Mouse (Mus musculus) thymus, postnatal 4 days (tissue): ENCODE measurements around the gene Atg14.
"Not testable (repeated sequence)": the region's sequence is repeated elsewhere in the genome, so short reads cannot be mapped to it uniquely, and the experiment has no call there.

Experiments
- DNase-seq: peaks from one replicate; pipeline ENCODE4 v3.0.0; 2021

Gene Atg14

DNA sequence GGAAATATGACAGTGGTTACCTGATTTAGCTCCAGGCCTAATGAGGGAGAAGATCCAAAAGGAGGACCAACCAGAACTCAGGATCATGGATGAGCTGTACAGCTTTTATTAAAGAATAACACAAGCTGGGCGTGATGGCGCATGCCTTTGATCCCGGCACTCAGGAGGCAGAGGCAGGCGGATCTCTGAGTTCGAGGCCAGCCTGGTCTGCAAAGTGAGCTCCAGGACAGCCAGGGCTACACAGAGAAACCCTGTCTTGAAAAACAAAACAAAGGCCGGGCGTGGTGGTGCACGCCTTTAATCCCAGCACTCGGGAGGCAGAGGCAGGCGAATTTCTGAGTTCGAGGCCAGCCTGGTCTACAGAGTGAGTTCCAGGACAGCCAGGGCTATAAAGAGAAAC lies at the start of gene Atg14:
TSS of gene Atg14 (minus strand) at position 101 of the 400 bp plus-strand sequence.
- not testable (repeated sequence) for DNase-seq

DNA sequence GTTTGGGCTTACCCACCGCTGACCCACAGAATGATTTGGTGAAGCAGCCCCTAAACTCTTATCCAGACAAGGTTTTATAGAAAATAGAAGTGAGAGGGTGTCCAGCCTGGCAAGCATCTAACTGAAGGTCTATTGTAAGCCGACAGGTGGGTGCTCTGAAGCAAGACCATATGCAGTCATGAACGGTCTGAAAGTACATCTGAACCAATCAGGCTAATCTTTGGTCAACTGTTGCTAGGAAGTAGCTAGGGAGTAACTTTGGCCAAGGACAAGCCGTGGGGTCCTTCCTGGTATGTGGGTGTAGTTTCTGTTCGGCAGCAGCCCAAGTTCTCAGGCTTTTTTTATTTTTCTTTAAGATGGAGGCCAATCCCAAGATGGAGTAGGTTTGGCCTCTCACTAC lies 48.4 kb upstream of the Atg14 start:
- DNase-seq, result no peak

DNA sequence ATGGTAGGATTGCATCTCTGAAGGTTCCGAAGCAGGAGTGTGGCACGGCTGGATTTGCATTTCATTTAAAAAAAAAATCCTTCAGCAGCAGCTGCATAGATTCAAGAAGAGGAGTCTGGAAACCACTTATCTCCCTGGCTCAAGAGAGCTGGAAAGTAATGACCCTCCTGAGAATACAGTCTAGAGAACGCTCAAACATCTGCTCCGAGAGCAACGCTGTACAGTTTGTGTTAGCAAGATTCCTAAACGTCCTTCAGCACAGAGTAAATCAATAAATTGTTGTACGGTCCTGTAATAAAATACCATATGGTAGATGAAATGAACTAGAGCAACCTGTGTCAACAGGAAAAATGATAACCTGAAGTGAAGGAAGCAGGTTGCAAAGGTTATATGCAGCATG lies 42.8 kb upstream of the Atg14 start:
- DNase-seq, result no peak

DNA sequence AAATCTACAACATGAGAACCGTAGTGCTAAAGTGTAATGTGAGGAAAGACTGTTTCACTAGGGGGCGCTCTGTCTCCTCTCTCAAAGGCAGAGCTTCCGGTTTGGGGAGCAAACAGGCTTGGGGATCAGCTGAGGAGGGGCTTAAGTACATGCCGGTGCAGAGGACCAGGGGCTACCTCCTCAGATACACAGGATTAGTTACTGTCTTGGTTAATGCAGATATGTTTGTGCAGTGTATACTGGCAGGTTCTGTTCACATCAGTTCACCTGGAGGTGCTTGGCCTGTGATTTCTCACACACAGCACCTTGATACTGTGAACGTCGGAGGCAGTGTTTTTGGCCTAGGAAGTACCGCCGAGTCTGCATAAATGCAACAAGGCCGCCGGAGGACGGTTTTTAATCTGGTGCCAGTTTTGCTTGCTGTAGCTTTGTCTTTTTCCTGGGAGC lies 27.5 kb upstream of the Atg14 start:
- DNase-seq, result peak; percentile 82

DNA sequence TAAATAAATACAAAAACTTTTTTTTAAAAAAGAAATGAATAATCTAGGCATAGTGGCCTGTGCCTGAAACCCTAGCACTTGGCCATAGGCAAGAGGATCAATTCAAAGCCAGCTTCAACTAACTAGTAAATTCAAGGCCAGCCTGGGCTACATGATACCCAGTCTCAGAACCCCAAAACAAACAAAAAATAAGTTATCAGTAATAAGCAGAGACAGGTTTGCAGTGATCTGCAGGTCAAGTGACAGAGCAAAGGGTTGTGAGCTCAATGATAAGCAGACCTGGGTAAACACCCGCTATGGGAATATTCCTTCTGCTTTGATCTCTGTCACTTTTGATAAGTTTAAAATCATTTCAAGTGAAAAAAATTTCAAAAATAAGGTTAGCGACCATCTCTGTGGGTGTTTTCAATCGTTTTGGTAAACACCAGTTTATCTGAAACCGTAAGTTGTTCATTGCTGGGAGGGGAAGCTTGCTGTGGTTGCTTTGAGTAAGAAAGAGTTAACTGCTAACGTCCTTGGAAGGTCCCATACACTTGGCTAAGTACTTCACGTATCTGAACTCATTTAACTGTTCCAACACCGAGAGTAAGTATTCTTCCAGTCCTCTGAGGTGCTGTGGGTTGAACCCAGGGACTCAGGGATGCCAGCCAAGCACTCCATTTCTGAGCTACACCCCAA lies 24.1 kb upstream of the Atg14 start:
- no peak for DNase-seq

DNA sequence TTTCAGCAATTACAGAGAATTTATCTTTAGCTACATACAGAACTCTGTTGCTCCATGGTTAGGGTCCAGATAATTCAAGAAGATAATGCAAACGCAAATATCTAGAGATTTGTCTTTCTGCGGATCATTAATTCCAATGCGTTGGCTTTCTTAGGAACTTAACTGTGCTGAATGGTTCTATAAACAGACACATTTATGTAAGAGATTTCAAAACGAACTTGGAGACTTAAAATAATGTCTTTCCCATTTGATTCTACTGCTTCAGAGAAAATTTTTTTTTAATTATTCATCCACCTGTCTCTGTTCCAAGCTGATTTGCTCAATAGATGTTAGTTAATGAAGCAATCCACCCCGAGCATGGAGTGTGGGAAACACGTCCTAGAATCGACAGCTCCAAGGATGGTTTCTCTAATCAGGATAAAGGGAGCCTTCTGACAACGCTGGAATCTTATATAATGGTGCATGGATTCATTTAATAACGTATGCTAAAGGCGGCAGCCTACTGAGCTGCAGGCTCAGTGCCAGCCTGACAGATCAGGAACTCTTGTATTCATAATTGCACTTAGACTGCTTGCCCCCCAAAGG lies 20.0 kb upstream of the Atg14 start:
- no peak for DNase-seq

DNA sequence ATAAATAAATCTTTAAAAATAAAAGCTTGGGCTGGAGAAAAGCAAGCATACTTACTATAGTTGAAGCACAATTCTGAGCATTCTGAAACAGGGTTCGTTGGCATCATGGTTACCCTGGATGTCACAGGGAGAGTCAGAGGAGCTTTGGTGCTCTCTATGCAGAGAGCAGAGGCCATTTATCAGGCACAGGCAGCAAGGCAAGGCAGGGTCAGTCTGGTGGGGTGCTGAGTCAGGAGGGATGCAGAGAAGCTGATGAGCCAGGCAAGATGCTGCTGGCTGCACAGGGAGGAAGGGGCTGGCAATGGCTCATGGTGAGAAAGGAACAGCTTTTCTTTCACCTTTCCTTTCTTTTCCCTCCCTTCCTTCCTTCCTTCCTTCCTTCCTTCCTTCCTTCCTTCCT lies 19.0 kb upstream of the Atg14 start:
- no peak for DNase-seq

DNA sequence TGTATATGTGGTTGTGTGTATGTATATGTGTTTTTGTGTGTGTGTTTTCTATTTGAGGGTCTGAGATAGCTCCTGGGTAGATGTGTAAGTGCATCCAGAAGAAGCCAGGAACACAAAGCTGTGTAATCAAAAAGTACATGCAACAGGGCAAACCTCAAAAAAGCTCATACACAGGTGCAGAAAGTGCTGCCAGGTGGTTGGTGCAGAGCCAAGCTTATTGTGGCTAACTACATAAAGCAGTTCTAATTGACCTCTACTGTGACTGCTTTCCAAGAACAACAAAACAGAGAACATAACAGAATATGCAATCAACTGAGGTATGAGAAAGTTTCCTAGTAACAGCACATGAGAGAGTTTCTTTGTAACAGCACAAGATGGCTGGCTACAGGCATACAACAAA lies 13.9 kb upstream of the Atg14 start:
- DNase-seq, result no peak

DNA sequence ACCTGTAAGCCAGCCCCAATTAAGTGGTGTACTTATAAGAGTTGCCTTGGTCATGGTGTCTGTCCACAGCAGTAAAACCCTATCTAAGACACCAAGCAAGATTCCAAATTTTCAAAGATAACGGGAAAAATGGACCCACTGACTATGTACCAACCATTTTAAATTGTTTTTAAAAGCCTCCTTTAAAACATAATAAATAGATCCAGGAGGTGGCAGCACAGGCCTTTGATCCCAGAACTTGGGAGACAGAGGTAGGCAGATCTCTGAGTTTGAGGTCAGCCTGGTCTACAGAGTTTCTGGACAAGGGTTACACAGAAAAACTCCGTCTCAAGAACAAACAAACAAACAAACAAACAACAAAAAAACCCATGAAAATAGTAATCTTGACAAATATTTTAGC lies 11.2 kb upstream of the Atg14 start:
- DNase-seq, result no peak

DNA sequence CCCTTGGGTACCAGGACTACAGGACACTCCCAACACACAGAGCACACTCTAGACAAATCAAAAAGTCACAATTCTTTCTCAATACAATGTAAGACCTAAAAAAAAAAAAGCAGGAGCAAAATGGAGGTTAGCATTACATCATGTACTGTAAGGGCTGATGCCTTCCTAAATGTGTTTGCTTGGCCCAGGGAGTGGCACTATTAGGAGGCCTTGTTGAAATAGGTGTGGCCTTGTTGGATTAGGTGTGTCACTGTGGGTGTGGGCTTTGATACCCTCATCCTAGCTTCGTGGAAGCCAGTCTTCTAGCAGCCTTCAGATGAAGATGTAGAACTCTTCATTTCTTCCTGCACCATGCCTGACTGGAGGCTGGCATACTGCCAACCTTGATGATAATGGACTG lies 10.8 kb upstream of the Atg14 start:
- DNase-seq, result no peak

DNA sequence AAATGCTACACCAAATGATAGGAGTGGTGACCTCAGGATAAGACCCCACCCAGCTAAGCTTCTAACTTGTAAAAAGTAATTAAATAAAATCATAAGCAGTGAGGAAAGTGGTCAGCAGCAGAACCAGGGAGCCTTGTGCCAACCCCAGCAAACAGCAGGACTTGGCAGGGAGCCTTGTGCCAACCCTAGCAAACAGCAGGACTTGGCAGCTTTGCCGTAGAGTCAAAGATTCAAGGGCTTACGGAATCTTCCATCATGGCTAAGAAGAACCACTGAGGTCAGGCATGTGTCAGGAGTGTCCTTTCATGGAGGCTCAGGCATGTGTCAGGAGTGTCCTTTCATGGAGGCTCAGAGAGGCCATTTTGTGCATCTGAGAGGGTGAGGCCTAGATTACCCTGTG lies 7.6 kb upstream of the Atg14 start:
- no peak for DNase-seq

DNA sequence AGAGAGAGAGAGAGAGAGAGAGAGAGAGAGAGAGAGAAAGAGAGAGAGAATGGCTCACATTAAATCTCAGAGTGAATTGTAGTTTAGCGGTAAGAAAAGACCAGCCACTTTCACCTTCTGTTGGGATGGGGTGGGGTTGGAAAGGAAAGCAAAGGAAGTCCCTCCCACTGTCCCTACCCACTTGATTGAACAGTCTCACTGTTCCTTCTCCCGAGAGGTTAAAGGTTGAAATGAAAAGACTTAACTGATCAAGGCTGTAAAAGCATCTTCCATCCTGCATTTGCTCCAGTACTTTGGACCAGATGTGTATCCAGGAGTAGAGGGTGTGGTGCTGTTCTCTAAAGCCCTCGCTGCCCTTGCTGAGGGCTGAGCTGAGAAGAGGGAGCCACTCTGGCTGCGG lies 6.2 kb upstream of the Atg14 start:
- no peak for DNase-seq

DNA sequence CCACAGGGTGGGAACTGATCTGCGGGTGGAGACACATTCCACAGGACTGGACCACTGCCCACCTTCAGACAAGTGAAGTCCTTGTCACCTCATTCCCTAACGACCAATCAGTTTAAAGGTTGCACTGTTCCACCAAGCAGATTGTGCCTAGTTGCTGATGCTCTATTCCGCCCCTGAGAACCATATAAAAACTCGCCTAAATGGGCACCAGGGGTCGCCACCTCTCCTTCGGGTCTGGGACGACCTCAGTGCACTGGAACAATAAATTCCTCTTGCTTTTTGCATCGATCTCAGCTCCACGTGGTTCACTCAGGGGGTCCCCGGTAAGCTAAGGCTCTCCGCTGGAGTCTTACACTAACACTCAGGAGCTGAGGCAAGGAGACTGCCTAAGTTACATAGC lies 4.3 kb upstream of the Atg14 start:
- peak; percentile 14 for DNase-seq

DNA sequence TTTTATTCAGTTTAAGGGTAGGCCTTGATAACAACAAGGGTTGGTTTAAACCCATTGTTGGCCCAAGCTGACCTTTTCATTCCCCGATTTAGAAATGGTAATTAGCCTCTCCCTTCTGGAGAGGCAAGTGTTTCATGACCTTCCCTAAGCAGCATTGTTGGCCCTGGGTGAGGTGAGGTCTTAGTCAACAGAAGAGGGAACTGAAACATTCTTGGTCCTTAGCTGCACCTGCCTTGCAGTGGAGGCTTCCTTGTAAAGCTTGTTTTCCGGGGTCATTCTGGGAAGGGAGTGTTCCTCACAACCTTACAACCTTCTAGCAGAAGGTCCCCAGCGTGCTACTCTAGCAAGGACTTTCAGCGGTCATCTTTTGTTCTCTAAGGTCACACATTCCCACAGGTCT lies 2.3 kb upstream of the Atg14 start:
- no peak for DNase-seq

DNA sequence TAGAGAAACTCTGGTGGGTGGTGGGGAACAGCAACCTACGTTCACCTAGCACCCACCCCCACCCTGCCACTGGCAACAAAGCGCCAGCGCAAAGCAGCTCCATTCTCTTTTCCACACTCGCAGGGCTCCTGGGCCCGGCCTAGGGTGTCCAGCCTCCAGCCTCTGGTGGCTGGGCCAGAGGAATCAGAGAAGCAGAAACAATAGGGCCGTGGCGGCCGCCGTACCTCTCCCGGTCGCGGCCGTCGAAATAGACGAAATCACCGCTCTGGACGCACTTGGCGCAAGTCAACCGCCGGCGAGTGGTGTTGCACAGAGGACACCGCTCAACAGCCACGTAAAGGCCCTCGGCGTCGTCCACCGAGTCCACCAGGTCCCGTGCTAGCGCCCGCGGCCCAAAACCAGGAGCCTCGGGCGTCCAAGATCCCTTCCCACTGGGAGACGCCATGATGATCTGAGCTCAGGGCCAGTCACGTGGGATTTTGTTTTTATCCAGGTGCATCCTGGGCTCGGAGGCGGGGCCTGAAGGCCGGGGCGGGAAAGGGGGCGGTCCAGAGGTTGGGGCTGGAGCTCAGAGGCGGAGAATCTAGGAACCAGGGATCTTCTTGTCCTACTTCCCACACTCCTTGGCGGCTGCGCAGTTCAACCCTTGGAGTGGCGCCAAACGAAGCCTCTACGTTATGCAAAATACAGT lies 2.3 kb downstream of the Atg14 start:
- DNase-seq, result peak; percentile 84

DNA sequence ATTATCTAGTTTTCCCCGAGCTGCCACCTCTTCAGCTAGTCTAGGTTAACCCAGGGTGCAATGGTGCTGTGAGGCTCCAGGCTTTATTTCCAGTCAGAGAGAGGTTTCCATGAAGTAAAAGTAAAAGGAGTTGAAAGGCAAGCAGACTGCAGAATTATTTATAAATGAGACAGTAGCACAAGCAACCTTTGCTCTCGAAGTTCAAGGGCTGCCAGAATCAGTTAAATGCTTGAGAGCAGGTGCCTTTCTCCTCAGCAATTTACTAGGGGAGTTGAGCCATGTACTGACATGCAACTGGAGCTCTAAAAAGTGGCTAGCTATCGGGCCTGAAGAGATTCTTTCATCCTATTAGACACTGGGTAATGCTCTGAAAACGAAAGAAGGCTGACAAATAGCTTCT lies 7.3 kb downstream of the Atg14 start:
- no peak for DNase-seq

DNA sequence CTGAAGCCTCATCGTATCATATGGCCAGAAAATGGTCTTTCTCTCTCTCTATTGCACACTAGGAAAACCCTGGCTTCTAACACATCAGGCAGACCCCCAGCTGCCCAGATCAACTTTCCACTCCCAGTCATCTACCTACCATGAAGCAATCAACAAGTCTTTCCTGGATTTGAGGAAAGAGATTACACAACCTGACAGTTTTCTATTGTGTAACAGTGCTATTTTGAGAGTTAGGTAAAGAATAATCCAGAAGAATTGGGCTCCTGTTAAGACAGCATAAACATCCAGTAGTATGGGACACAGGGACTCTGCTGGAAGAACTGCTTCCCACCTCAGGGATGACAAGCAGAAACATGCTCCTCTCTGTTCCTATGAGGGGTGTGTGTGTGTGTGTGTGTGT lies 7.9 kb downstream of the Atg14 start:
- DNase-seq, result no peak

DNA sequence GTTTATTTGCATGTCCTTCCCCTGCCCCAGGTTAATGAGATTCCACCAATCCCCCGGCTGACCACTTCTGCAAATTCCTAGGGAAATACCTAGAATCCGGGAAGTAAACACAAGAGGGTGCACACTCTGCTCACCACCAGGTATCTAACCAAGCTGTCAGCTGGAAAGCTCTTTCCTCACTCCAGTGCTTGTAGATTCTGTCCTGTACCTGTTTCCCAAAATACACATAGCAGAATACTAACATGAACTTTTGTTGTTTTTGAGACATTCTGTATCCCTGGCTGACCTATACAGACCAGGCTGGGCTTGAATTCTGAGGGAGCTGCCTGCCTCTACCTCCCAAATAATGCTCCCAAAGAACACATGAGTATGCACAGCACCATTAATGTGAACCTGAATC lies 9.7 kb downstream of the Atg14 start:
- no peak for DNase-seq

DNA sequence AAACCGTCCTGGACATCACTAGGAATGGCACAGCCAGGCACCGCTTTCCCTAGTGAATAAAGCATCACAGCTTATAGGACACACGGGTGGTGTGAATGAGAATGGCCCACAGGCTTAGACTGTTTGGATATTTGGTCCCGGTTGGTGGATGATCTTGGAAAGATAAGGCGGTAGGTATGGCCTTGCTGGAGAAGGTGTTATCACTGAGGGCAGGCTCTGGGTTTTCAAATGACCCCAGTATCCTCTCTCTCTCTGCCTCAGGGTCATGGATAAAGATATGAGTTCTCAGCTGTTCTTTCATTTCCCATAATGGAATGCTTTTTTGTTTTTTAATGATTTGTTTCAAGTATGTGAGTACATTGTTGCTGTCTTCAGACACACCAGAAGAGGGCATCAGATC lies 15.2 kb downstream of the Atg14 start:
- no peak for DNase-seq

DNA sequence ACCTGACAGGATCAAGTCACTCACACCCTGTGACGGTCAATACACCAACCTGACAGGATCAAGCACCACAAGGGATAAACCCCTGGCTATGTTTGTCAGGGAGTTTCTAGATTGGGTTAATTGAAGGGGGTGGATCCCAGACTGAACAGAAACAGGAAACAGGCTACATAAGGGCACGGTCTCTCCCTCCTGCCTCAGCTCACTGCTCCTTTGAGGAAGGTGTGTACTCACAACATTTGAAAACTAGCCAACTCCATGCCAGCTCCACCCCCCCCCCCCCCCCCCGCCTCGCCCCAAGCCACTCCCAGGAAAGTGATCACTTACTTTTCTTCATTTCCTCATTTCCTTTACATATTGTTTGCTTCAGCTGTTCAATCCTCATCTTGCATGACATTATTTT lies 16.2 kb downstream of the Atg14 start:
- no peak for DNase-seq

DNA sequence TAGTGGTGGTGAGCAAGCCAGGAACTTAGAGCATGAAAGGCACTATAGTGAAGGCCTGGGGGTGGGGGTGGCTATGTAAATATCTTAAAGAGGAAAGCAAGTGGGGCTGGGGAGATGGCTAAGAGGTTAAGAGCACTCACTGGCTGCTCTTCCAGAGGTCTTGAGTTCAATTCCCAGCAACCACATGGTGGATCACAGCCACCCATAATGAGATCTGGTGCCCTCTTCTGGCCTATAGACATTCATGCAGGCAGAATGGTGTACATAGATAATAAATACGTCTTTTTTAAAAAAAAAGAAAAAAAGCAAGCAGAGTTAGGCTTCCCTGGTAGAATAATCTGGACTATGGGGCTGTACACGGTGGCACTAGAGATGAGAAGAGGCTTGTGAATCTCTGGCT lies 17.1 kb downstream of the Atg14 start:
- DNase-seq, result no peak

DNA sequence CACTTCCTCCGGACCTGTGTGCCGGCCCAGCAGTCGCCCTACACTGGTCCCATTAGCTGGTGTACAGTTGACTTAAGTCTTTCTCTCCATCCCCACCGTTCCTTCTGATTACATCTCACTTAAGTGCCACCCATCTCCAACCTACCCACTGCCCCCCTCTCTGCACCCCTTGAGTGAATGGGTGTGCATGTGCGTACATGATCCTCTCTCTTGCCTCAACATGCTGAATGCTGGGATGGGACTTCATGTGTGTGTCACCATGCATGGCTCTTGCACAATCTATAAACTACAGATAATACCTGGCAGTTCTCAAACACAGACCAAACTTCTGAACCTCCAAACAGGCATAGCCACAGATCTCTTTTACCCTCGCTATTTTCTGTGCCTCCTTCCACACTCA lies 18.8 kb downstream of the Atg14 start:
- no peak for DNase-seq

DNA sequence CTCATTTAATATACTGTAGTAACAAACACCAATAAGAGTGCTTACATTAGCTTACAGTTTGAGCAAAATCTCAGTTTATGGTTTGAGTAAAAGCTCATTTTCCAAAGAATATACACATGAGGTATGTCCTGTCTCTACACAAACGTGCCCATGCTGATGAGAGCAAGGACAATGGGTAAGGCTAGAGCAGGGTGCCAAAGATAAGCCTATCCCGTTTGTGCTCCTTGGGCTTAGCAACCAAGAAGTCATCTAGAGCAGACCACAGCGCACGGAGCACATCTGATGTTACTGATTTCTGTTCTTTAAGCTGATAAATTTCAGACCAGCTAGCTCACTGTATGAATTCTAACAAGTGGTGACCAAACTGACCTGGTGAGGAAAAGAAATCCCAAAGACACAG lies 25.6 kb downstream of the Atg14 start:
- DNase-seq, result no peak

DNA sequence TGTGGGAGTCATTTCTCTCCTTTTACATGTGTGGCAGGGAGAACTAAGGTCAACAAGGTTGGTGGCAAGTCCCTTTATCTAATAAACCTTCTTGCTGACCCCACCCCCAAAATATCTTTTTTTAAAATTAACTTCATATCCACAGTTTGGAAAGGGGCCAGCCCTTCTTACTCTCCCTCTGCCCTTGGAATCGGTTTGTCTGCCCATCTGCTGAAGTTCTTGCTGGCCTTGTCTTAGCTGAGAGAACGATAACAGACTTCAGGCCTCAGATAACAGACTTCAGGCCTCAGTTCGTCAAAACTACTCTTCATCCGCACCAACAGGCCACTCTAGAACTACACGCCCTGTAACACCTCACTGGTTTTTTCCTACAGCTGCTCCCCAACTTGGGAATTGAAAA lies 26.2 kb downstream of the Atg14 start:
- no peak for DNase-seq

DNA sequence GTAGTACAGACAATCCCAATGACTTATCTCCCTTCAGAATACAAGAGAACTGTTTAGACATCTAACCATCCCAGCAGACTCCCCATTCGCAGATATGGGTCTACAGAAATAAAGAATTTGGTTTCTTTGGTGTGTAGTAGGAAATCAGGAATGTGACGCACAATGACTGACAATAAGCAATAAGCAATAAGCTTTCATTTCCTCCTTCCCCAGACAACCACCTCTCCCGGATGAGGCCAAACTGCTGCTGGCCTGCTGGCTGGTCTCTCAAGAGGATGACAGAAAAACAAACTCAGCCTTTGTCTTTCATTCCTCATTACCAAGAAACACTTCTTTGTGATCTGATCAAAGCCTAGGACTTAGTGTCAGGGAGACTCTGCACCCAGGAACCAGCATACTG lies 28.2 kb downstream of the Atg14 start:
- DNase-seq, result no peak
